Mouse (Mus musculus) stomach, embryonic 14.5 days (tissue): ENCODE data around the gene Zmym5. TPM values are rescaled to one million over a fixed set of nuclear protein-coding genes. Genes with fewer than 3 reads are reported as not detected.
"Not testable (repeated sequence)": the region's sequence is repeated elsewhere in the genome, so short reads cannot be mapped to it uniquely, and the experiment has no call there.

Source experiments
- ATAC-seq: fragments of 200-750 bp; cut with Nextera tagmentation; 2 replicates; pipeline ENCODE4 v1.8.0; 2017; ENCODE audit warnings: low read depth, moderate TSS enrichment; ENCODE audit not compliant: insufficient number of reproducible peaks, insufficient read depth, low FRiP score
- H3K27ac ChIP-seq: fragments of 300-500 bp; sonication (generic); 2 replicates; pipeline ENCODE4 v1.5.1; 2014; ENCODE audit warnings: mild to moderate bottlenecking, low read length, moderate library complexity, mixed read lengths
- H3K27me3 ChIP-seq: fragments of 300-500 bp; sonication (generic); 2 replicates; pipeline ENCODE4 v1.6.1; 2014; ENCODE audit warnings: low read length, control low read depth, mixed read lengths; ENCODE audit not compliant: control insufficient read depth, insufficient read depth
- H3K36me3 ChIP-seq: fragments of 300-500 bp; sonication (generic); 2 replicates; pipeline ENCODE4 v1.6.1; 2014; ENCODE audit warnings: mild to moderate bottlenecking, control low read depth, low read length, moderate library complexity, mixed read lengths; ENCODE audit not compliant: control insufficient read depth, insufficient read depth
- H3K4me1 ChIP-seq: fragments of 300-500 bp; sonication (generic); 2 replicates; pipeline ENCODE4 v1.6.1; 2014; ENCODE audit warnings: low read length, control low read depth, mixed read lengths; ENCODE audit not compliant: control insufficient read depth, insufficient read depth
- H3K4me2 ChIP-seq: fragments of 300-500 bp; sonication (generic); replicated peaks from 2 replicates; pipeline ENCODE4 v1.6.1; 2014; ENCODE audit warnings: low read depth, low read length, control low read depth
- H3K4me3 ChIP-seq: fragments of 300-500 bp; sonication (generic); 2 replicates; pipeline ENCODE4 v1.5.1; 2014; ENCODE audit warnings: low read depth, low read length, control low read depth
- H3K9ac ChIP-seq: fragments of 300-500 bp; sonication (generic); replicated peaks from 2 replicates; pipeline ENCODE4 v1.6.1; 2014; ENCODE audit warnings: low read depth, mild to moderate bottlenecking, control low read depth, low read length, moderate library complexity, mixed read lengths
- H3K9me3 ChIP-seq: fragments of 300-500 bp; sonication (generic); 2 replicates; pipeline ENCODE4 v1.6.1; 2016; ENCODE audit warnings: low read depth, low read length, control low read depth; ENCODE audit not compliant: control insufficient read depth
- WGBS: fragments of 180-500 bp; shearing (Covaris S2); extraction: QIAGEN DNeasy Blood & Tissue Kit; methylation state at CpG from one replicate; pipeline ENCODE4 v1.1.7; 2014; 5-methylcytosine and 5-hydroxymethylcytosine counted together
- polyA plus RNA-seq: library from polyadenylated mRNA; unstranded; fragments of >200 nt; fragmentation: Nextera tagmentation; extraction: Ambion mirVana; gene quantifications from 2 replicates; pipeline ENCODE4 v1.2.1, GENCODE M21; 2014

Gene Zmym5
- polyA plus RNA-seq, result 27.6 and 27.8 TPM in 2 replicates

GRCm38 (mm10) chr14:56811701-56812339 lies at the start of gene Zmym5:
TSS of gene Zmym5 (minus strand) at chr14:56811716.
- peak within 1 kb of the TSS; percentile 65 for H3K4me2 ChIP-seq
- peak within 1 kb of the TSS; percentile 72 for H3K9ac ChIP-seq
- ATAC-seq, result peak; percentile 98
- H3K9me3 ChIP-seq, H3K36me3 ChIP-seq, H3K27me3 ChIP-seq, H3K4me1 ChIP-seq: not testable (repeated sequence)
- 0% methylated on average over 34 of the region's 72 CpGs for WGBS
- peak within 1 kb of the TSS; percentile 72 for H3K4me3 ChIP-seq
- H3K27ac ChIP-seq, result peak within 1 kb of the TSS; percentile 94

GRCm38 (mm10) chr14:56849681-56850080 lies 38.2 kb upstream of the Zmym5 start:
- WGBS, result 80% methylated on average over 2 of the region's 2 CpGs
- Histone ChIP-seq H3K36me3 (no peaks in the 10 kb centered on the region), H3K4me2 (no peak overlapping the region), H3K27me3 (no peaks in the 10 kb centered on the region), H3K4me1 (no peaks in the 10 kb centered on the region), H3K27ac (no peak overlapping the region), H3K9ac (no peak overlapping the region), H3K4me3 (no peak overlapping the region), H3K9me3 (peaks cover 3% of the 10 kb centered on the region; the same call in 1 of the 2 replicates)
- ATAC-seq, result no peak

GRCm38 (mm10) chr14:56848322-56848721 lies 36.8 kb upstream of the Zmym5 start:
- no peaks in the 10 kb centered on the region for H3K27me3 ChIP-seq
- 53% methylated on average over 2 of the region's 2 CpGs for WGBS
- peaks cover 3% of the 10 kb centered on the region; the same call in 1 of the 2 replicates for H3K9me3 ChIP-seq
- H3K4me1 ChIP-seq, result no peaks in the 10 kb centered on the region
- ATAC-seq, result no peak
- no peaks in the 10 kb centered on the region for H3K36me3 ChIP-seq
- H3K27ac ChIP-seq, result no peak overlapping the region
- H3K4me3 ChIP-seq, result no peak overlapping the region
- no peak overlapping the region for H3K4me2 ChIP-seq
- H3K9ac ChIP-seq, result no peak overlapping the region

- no peak overlapping the region for H3K27ac ChIP-seq
- ATAC-seq, result 0 out of 2 replicates have a peak, but pooled peaks have one; percentile 65
- WGBS, result 8% methylated on average over 2 of the region's 2 CpGs
These were observed 33.0 kb upstream of the Zmym5 start for GRCm38 (mm10) chr14:56844507-56844906.

GRCm38 (mm10) chr14:56844033-56844432 lies 32.5 kb upstream of the Zmym5 start:
- Histone ChIP-seq H3K27me3 (no peaks in the 10 kb centered on the region), H3K9me3 (no peaks in the 10 kb centered on the region), H3K4me3 (no peak overlapping the region), H3K4me1 (no peaks in the 10 kb centered on the region), H3K4me2 (no peak overlapping the region), H3K27ac (no peak overlapping the region), H3K36me3 (no peaks in the 10 kb centered on the region), H3K9ac (no peak overlapping the region)
- no peak for ATAC-seq
- WGBS, result 55% methylated on average over 4 of the region's 4 CpGs

More at GRCm38 (mm10) chr14:56844507-56844906, 33.0 kb upstream of the Zmym5 start:
- H3K36me3 ChIP-seq, result no peaks in the 10 kb centered on the region
- H3K4me2 ChIP-seq, result no peak overlapping the region
- no peaks in the 10 kb centered on the region for H3K4me1 ChIP-seq
- H3K9ac ChIP-seq, result no peak overlapping the region
- no peaks in the 10 kb centered on the region for H3K27me3 ChIP-seq
- H3K4me3 ChIP-seq, result no peak overlapping the region
- no peaks in the 10 kb centered on the region for H3K9me3 ChIP-seq

- H3K27me3 ChIP-seq, H3K4me2 ChIP-seq, H3K4me3 ChIP-seq, H3K27ac ChIP-seq, H3K9me3 ChIP-seq, ATAC-seq, H3K9ac ChIP-seq, H3K4me1 ChIP-seq, H3K36me3 ChIP-seq: not testable (repeated sequence)
- WGBS, result 84% methylated on average over 5 of the region's 5 CpGs
These were observed 23.1 kb upstream of the Zmym5 start for GRCm38 (mm10) chr14:56834576-56834975.

- H3K27ac ChIP-seq, H3K27me3 ChIP-seq, H3K9ac ChIP-seq, H3K4me3 ChIP-seq, H3K9me3 ChIP-seq, H3K36me3 ChIP-seq, ATAC-seq, H3K4me1 ChIP-seq, H3K4me2 ChIP-seq: not testable (repeated sequence)
- WGBS, result 62% methylated on average over 10 of the region's 10 CpGs
These were observed 21.7 kb upstream of the Zmym5 start for GRCm38 (mm10) chr14:56833211-56833610.

GRCm38 (mm10) chr14:56832563-56833113 lies 21.1 kb upstream of the Zmym5 start:
- Histone ChIP-seq H3K9ac (no peak overlapping the region), H3K9me3 (no peaks in the 10 kb centered on the region), H3K36me3 (no peaks in the 10 kb centered on the region), H3K4me2 (no peak overlapping the region), H3K27me3 (no peaks in the 10 kb centered on the region), H3K4me1 (no peaks in the 10 kb centered on the region), H3K27ac (no peak overlapping the region), H3K4me3 (no peak overlapping the region)
- ATAC-seq, result 0 out of 2 replicates have a peak, but pooled peaks have one; percentile 10
- 63% methylated on average over 1 of the region's 1 CpGs for WGBS
